Mouse (Mus musculus) hindbrain, embryonic 10.5 days (tissue): ENCODE measurements around the gene Arntl. TPM values are rescaled to one million over a fixed set of nuclear protein-coding genes. Genes with fewer than 3 reads are reported as not detected.
A peak's percentile ranks its signal among the peaks of the same experiment; 100 is the strongest.

Experiments
- DNase-seq: peaks from one replicate; pipeline ENCODE4 v3.0.0-alpha.2; 2017; ENCODE audit warnings: low spot score
- H3K27ac ChIP-seq: fragments of 300-500 bp; sonication (generic); 2 replicates; pipeline ENCODE4 v1.5.1; 2016; ENCODE audit warnings: mild to moderate bottlenecking, moderate library complexity
- H3K27me3 ChIP-seq: fragments of 300-500 bp; sonication (generic); 2 replicates; pipeline ENCODE4 v1.6.1; 2016; ENCODE audit warnings: mild to moderate bottlenecking; ENCODE audit not compliant: poor library complexity, insufficient read depth, severe bottlenecking
- H3K36me3 ChIP-seq: fragments of 300-500 bp; sonication (generic); 2 replicates; pipeline ENCODE4 v1.6.1; 2016; ENCODE audit warnings: mild to moderate bottlenecking, moderate library complexity
- H3K4me1 ChIP-seq: fragments of 300-500 bp; sonication (generic); replicated peaks from 2 replicates; pipeline ENCODE4 v1.6.1; 2016; ENCODE audit warnings: mild to moderate bottlenecking
- H3K4me3 ChIP-seq: fragments of 300-500 bp; sonication (generic); 2 replicates; pipeline ENCODE4 v1.5.1; 2016; ENCODE audit warnings: mild to moderate bottlenecking, moderate library complexity
- H3K9me3 ChIP-seq: fragments of 300-500 bp; sonication (generic); 2 replicates; pipeline ENCODE4 v1.6.1; 2016; ENCODE audit warnings: mild to moderate bottlenecking, moderate library complexity
- WGBS: fragments of 180-500 bp; shearing (Covaris S2); methylation state at CpG from one replicate; pipeline ENCODE4 v1.1.7; 2016; 5-methylcytosine and 5-hydroxymethylcytosine counted together
- polyA plus RNA-seq: library from polyadenylated mRNA; unstranded; fragments of >200 nt; fragmentation: Nextera tagmentation; extraction: Ambion mirVana; gene quantifications from 2 replicates; pipeline ENCODE4 v1.2.1, GENCODE M21; 2016

Gene Arntl
- polyA plus RNA-seq = 7.2 and 7.3 TPM in 2 replicates

GRCm38 (mm10) chr7:113206644-113207470 lies at the start of gene Arntl:
Gene Arntl, plus strand, starts transcription at chr7:113207465.
- Histone ChIP-seq H3K4me1 (peaks cover 27% of the 10 kb centered on the region), H3K9me3 (no peaks in the 10 kb centered on the region), H3K36me3 (no peaks in the 10 kb centered on the region), H3K27ac (peak within 1 kb of the TSS; percentile 83), H3K4me3 (peak within 1 kb of the TSS; percentile 75), H3K27me3 (peaks cover 70% of the 10 kb centered on the region)
- under 1% methylated on average over 52 of the region's 52 CpGs for WGBS
- peak; percentile 99 for DNase-seq

GRCm38 (mm10) chr7:113161077-113161698 lies 46.1 kb upstream of the Arntl start:
- WGBS = 90% methylated on average over 8 of the region's 8 CpGs
- H3K27me3 ChIP-seq = no peaks in the 10 kb centered on the region
- no peak overlapping the region for H3K4me3 ChIP-seq

GRCm38 (mm10) chr7:113164719-113165118 lies 42.5 kb upstream of the Arntl start:
- DNase-seq = no peak
- Histone ChIP-seq H3K4me1 (no peaks in the 10 kb centered on the region), H3K27ac (no peak overlapping the region), H3K36me3 (no peaks in the 10 kb centered on the region), H3K27me3 (no peaks in the 10 kb centered on the region), H3K4me3 (no peak overlapping the region), H3K9me3 (no peaks in the 10 kb centered on the region)
- WGBS = 77% methylated on average over 4 of the region's 4 CpGs

More at GRCm38 (mm10) chr7:113161077-113161698, 46.1 kb upstream of the Arntl start:
- Histone ChIP-seq H3K27ac (no peak overlapping the region), H3K4me1 (peaks cover 16% of the 10 kb centered on the region), H3K36me3 (no peaks in the 10 kb centered on the region), H3K9me3 (no peaks in the 10 kb centered on the region)
- DNase-seq = no peak

- WGBS = 54% methylated on average over 8 of the region's 8 CpGs
- no peaks in the 10 kb centered on the region for H3K4me1 ChIP-seq
- no peaks in the 10 kb centered on the region for H3K9me3 ChIP-seq
- H3K27me3 ChIP-seq = no peaks in the 10 kb centered on the region
- DNase-seq = peak; percentile 38
- no peaks in the 10 kb centered on the region for H3K36me3 ChIP-seq
- H3K27ac ChIP-seq = no peak overlapping the region
- no peak overlapping the region for H3K4me3 ChIP-seq
Measured at GRCm38 (mm10) chr7:113167092-113167491, 40.2 kb upstream of the Arntl start.

- WGBS = 86% methylated on average over 8 of the region's 8 CpGs
- no peaks in the 10 kb centered on the region for H3K9me3 ChIP-seq
- no peak overlapping the region for H3K4me3 ChIP-seq
- no peak overlapping the region for H3K27ac ChIP-seq
- no peaks in the 10 kb centered on the region for H3K4me1 ChIP-seq
- no peaks in the 10 kb centered on the region for H3K27me3 ChIP-seq
- DNase-seq = no peak
- H3K36me3 ChIP-seq = no peaks in the 10 kb centered on the region
Measured at GRCm38 (mm10) chr7:113168609-113169008, 38.7 kb upstream of the Arntl start.

GRCm38 (mm10) chr7:113172425-113172824 lies 34.8 kb upstream of the Arntl start:
- no peaks in the 10 kb centered on the region for H3K4me1 ChIP-seq
- DNase-seq = no peak
- no peak overlapping the region for H3K4me3 ChIP-seq
- no peaks in the 10 kb centered on the region for H3K27me3 ChIP-seq
- WGBS = 68% methylated on average over 2 of the region's 2 CpGs
- no peaks in the 10 kb centered on the region for H3K9me3 ChIP-seq
- H3K36me3 ChIP-seq = no peaks in the 10 kb centered on the region
- no peak overlapping the region for H3K27ac ChIP-seq

- Histone ChIP-seq H3K27me3 (no peaks in the 10 kb centered on the region), H3K4me1 (no peaks in the 10 kb centered on the region), H3K27ac (no peak overlapping the region), H3K36me3 (no peaks in the 10 kb centered on the region), H3K4me3 (no peak overlapping the region), H3K9me3 (no peaks in the 10 kb centered on the region)
- DNase-seq = no peak
- WGBS = 86% methylated on average over 4 of the region's 4 CpGs
Measured at GRCm38 (mm10) chr7:113175481-113175880, 31.8 kb upstream of the Arntl start.

GRCm38 (mm10) chr7:113178073-113178472 lies 29.2 kb upstream of the Arntl start:
- H3K27me3 ChIP-seq = no peaks in the 10 kb centered on the region
- H3K27ac ChIP-seq = no peak overlapping the region
- H3K4me3 ChIP-seq = no peak overlapping the region
- DNase-seq = no peak
- no peaks in the 10 kb centered on the region for H3K9me3 ChIP-seq
- WGBS = 91% methylated on average over 6 of the region's 6 CpGs
- no peaks in the 10 kb centered on the region for H3K36me3 ChIP-seq
- no peaks in the 10 kb centered on the region for H3K4me1 ChIP-seq

GRCm38 (mm10) chr7:113183787-113184186 lies 23.5 kb upstream of the Arntl start:
- Histone ChIP-seq H3K27me3 (no peaks in the 10 kb centered on the region), H3K27ac (no peak overlapping the region), H3K4me1 (peaks cover 12% of the 10 kb centered on the region; the same call in 1 of the 2 replicates), H3K9me3 (no peaks in the 10 kb centered on the region), H3K4me3 (no peak overlapping the region), H3K36me3 (no peaks in the 10 kb centered on the region)
- DNase-seq = no peak
- WGBS = 87% methylated on average over 8 of the region's 8 CpGs

- H3K27me3 ChIP-seq = no peaks in the 10 kb centered on the region
Measured at GRCm38 (mm10) chr7:113185056-113185455, 22.2 kb upstream of the Arntl start.

GRCm38 (mm10) chr7:113186041-113186800 lies 21.0 kb upstream of the Arntl start:
- Histone ChIP-seq H3K9me3 (0 out of 2 replicates have a peak, but pooled peaks cover 4% of the 10 kb centered on the region), H3K27ac (no peak overlapping the region), H3K4me1 (peaks cover 12% of the 10 kb centered on the region; the same call in 1 of the 2 replicates), H3K4me3 (no peak overlapping the region), H3K27me3 (no peaks in the 10 kb centered on the region), H3K36me3 (no peaks in the 10 kb centered on the region)
- DNase-seq = no peak
- WGBS = 66% methylated on average over 10 of the region's 10 CpGs

More at GRCm38 (mm10) chr7:113185056-113185455, 22.2 kb upstream of the Arntl start:
- H3K27ac ChIP-seq = no peak overlapping the region
- H3K9me3 ChIP-seq = no peaks in the 10 kb centered on the region
- no peaks in the 10 kb centered on the region for H3K36me3 ChIP-seq
- no peak for DNase-seq
- peaks cover 12% of the 10 kb centered on the region; the same call in 1 of the 2 replicates for H3K4me1 ChIP-seq
- no peak overlapping the region for H3K4me3 ChIP-seq

- Histone ChIP-seq H3K36me3 (no peaks in the 10 kb centered on the region), H3K9me3 (0 out of 2 replicates have a peak, but pooled peaks cover 4% of the 10 kb centered on the region), H3K27me3 (no peaks in the 10 kb centered on the region), H3K4me3 (no peak overlapping the region), H3K4me1 (peaks cover 12% of the 10 kb centered on the region; the same call in 1 of the 2 replicates), H3K27ac (0 out of 2 replicates have a peak overlapping the region, but pooled peaks have one; percentile 23)
- 57% methylated on average over 2 of the region's 2 CpGs for WGBS
- no peak for DNase-seq
Measured at GRCm38 (mm10) chr7:113188091-113188490, 19.2 kb upstream of the Arntl start.
